Mouse (Mus musculus) stomach, postnatal 0 days (tissue): Measurements from ENCODE around the gene Epb41. TPM values are rescaled to one million over a fixed set of nuclear protein-coding genes. Genes with fewer than 3 reads are reported as not detected.

Source experiments
- ATAC-seq: fragments of 200-750 bp; cut with Nextera tagmentation; 2 replicates; pipeline ENCODE4 v1.8.0; 2017; ENCODE audit not compliant: low FRiP score, low TSS enrichment
- DNase-seq: peaks from one replicate; pipeline ENCODE4 v3.0.0-alpha.2; 2016; ENCODE audit warnings: low spot score
- H3K27ac ChIP-seq: fragments of 300-500 bp; sonication (generic); replicated peaks from 2 replicates; pipeline ENCODE4 v1.5.1; 2014; ENCODE audit warnings: mild to moderate bottlenecking, control low read depth
- H3K27me3 ChIP-seq: fragments of 300-500 bp; sonication (generic); 2 replicates; pipeline ENCODE4 v1.6.1; 2014; ENCODE audit warnings: low read length; ENCODE audit not compliant: control insufficient read depth, insufficient read depth
- H3K36me3 ChIP-seq: fragments of 300-500 bp; sonication (generic); 2 replicates; pipeline ENCODE4 v1.6.1; 2014; ENCODE audit warnings: low read length, mixed read lengths; ENCODE audit not compliant: control insufficient read depth, insufficient read depth
- H3K4me1 ChIP-seq: fragments of 300-500 bp; sonication (generic); replicated peaks from 2 replicates; pipeline ENCODE4 v1.6.1; 2014; ENCODE audit warnings: antibody characterized with exemption; ENCODE audit not compliant: control insufficient read depth, insufficient read depth
- H3K4me2 ChIP-seq: fragments of 300-500 bp; sonication (generic); replicated peaks from 2 replicates; pipeline ENCODE4 v1.6.1; 2014; ENCODE audit warnings: low read depth, mild to moderate bottlenecking, control low read depth, moderate library complexity
- H3K4me3 ChIP-seq: fragments of 300-500 bp; sonication (generic); 2 replicates; pipeline ENCODE4 v1.5.1; 2014; ENCODE audit warnings: low read depth, low read length, control low read depth
- H3K9ac ChIP-seq: fragments of 300-500 bp; sonication (generic); 2 replicates; pipeline ENCODE4 v1.6.1; 2014; ENCODE audit warnings: mild to moderate bottlenecking, low read length, control low read depth, mixed read lengths
- H3K9me3 ChIP-seq: fragments of 300-500 bp; sonication (generic); 2 replicates; pipeline ENCODE4 v1.6.1; 2016; ENCODE audit warnings: low read length; ENCODE audit not compliant: control insufficient read depth
- CTCF ChIP-seq: IDR thresholded peaks from 2 replicates; pipeline ENCODE4 v1.5.1; 2016; ENCODE audit warnings: antibody characterized with exemption, low read depth, mild to moderate bottlenecking, moderate library complexity
- EP300 ChIP-seq: optimal IDR thresholded peaks from 2 replicates; pipeline ENCODE3; 2016; ENCODE audit warnings: antibody characterized with exemption
- WGBS: fragments of 180-500 bp; shearing (Covaris S2); extraction: QIAGEN DNeasy Blood & Tissue Kit; methylation state at CpG from one replicate; pipeline ENCODE4 v1.1.7; 2014; 5-methylcytosine and 5-hydroxymethylcytosine counted together
- polyA plus RNA-seq: library from polyadenylated mRNA; unstranded; fragments of >200 nt; fragmentation: Nextera tagmentation; extraction: Ambion mirVana; gene quantifications from 2 replicates; pipeline ENCODE4 v1.2.1, GENCODE M21; 2015

The Epb41 gene
- polyA plus RNA-seq, 1 experiment from 2014 or later, result 24.3 TPM

DNA sequence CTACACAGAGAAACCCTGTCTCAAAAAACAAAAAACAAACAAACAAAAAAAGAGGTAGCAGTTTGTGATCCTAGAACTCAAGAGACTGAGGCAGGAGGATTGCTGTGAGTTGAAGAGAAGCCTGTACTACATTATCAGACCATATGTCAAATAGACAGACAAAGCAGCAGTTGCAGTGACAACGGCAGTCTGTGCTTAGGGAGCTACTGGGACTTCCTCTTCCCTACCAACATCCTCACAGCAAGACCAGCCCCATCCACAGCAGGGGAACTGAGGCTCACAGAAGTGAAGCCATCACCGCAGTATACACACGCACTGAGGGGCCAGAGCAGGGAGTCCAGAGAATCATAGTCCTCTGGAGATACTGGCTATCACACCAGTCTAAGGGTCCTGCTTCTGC, 9.5 kb downstream of the Epb41 start:
- DNase-seq (no peak), ATAC-seq (no peak)
- H3K9ac ChIP-seq, result no peak overlapping the region

GRCm38 (mm10) chr4:132064550-132064949, 10.6 kb downstream of the Epb41 start:
- Histone ChIP-seq H3K9ac (no peak overlapping the region), H3K9me3 (no peaks in the 10 kb centered on the region), H3K36me3 (no peaks in the 10 kb centered on the region), H3K27ac (peak overlapping the region; percentile 74), H3K4me2 (no peak overlapping the region), H3K27me3 (no peaks in the 10 kb centered on the region), H3K4me1 (no peaks in the 10 kb centered on the region), H3K4me3 (no peak overlapping the region)
- WGBS, result 70% methylated on average over 5 of the region's 5 CpGs
- no peak for TF ChIP-seq EP300
- no peak for TF ChIP-seq CTCF
- peak; percentile 59 for DNase-seq
- ATAC-seq, result peak; percentile 85

More for the DNA sequence above, 9.5 kb downstream of the Epb41 start:
- peak overlapping the region; percentile 18; the same call in 1 of the 2 replicates for H3K27ac ChIP-seq
- no peaks in the 10 kb centered on the region for H3K36me3 ChIP-seq
- 55% methylated on average over 3 of the region's 3 CpGs for WGBS
- no peak overlapping the region for H3K4me3 ChIP-seq
- H3K4me1 ChIP-seq, result no peaks in the 10 kb centered on the region
- no peak for TF ChIP-seq EP300
- TF ChIP-seq CTCF, result no peak
- H3K27me3 ChIP-seq, result no peaks in the 10 kb centered on the region
- no peaks in the 10 kb centered on the region for H3K9me3 ChIP-seq
- H3K4me2 ChIP-seq, result no peak overlapping the region

- WGBS, result 62% methylated on average over 17 of the region's 17 CpGs
- H3K4me1 ChIP-seq, result no peaks in the 10 kb centered on the region
- DNase-seq (no peak), ATAC-seq (no peak)
- no peaks in the 10 kb centered on the region for H3K36me3 ChIP-seq
- no peaks in the 10 kb centered on the region for H3K27me3 ChIP-seq
- H3K27ac ChIP-seq, result no peak overlapping the region
- TF ChIP-seq EP300, result no peak
- TF ChIP-seq CTCF, result no peak
- H3K4me3 ChIP-seq, result no peak overlapping the region
- H3K4me2 ChIP-seq, result no peak overlapping the region
- H3K9me3 ChIP-seq, result no peaks in the 10 kb centered on the region
- no peak overlapping the region for H3K9ac ChIP-seq
Measured at GRCm38 (mm10) chr4:132062934-132063884, 11.9 kb downstream of the Epb41 start.

GRCm38 (mm10) chr4:132062289-132062688, 12.8 kb downstream of the Epb41 start:
- DNase-seq (no peak), ATAC-seq (no peak)
- WGBS, result 53% methylated on average over 8 of the region's 8 CpGs

DNA sequence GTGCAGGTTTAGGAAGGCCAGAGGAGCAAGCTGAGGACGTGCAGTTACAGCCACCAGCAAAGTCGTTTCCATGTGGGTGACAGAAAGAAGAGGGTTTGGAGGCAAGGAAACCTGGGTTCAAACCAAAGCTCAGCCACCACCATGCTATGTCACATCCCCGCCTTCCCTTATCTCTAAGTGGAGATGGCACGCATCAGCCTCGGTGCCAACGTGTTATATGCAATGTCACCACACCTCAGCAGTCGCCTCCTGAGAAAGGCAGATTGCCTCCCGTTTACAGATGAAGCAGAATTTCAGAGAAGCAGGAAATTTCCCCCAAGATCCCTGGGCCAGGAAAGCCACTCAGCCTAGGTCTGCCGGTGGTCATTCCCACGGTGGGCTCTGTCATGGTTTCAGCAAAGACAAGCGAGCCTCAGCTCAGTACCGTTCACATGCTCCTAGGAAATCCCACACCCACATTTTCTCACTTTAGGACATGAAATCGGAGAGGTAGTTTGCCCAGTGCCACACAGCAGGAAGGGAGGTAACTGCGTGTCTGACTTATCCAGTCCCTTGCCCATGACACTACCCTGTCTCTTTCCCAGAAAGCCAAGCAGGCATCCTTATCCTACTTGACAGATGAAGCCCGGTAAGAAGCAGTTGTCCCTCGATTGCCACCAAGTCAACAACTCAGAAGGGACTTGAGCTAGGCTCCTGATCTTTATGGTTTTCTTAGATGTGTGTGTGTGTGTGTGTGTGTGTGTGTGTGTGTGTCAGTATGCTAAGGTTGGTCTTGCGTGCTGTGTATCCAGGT, 14.9 kb downstream of the Epb41 start:
- Histone ChIP-seq H3K4me1 (no peaks in the 10 kb centered on the region), H3K4me2 (no peak overlapping the region), H3K36me3 (no peaks in the 10 kb centered on the region), H3K9me3 (no peaks in the 10 kb centered on the region), H3K4me3 (no peak overlapping the region), H3K27me3 (no peaks in the 10 kb centered on the region), H3K27ac (no peak overlapping the region), H3K9ac (no peak overlapping the region)
- 56% methylated on average over 17 of the region's 17 CpGs for WGBS
- DNase-seq (no peak), ATAC-seq (no peak)
- no peak for TF ChIP-seq EP300
- no peak for TF ChIP-seq CTCF

More at GRCm38 (mm10) chr4:132062289-132062688, 12.8 kb downstream of the Epb41 start:
- Histone ChIP-seq H3K4me3 (no peak overlapping the region), H3K4me2 (no peak overlapping the region), H3K9ac (no peak overlapping the region), H3K4me1 (no peaks in the 10 kb centered on the region), H3K9me3 (no peaks in the 10 kb centered on the region), H3K36me3 (no peaks in the 10 kb centered on the region), H3K27ac (no peak overlapping the region), H3K27me3 (no peaks in the 10 kb centered on the region)
- TF ChIP-seq EP300 (no peak), CTCF (no peak)
